Mouse (Mus musculus) C2C12 (cell line): Measurements from ENCODE around the gene Rgs9. TPM values are rescaled to one million over a fixed set of nuclear protein-coding genes. Genes with fewer than 3 reads are reported as not detected.

ENCODE experiments used
- H3K27me3 ChIP-seq: one replicate; pipeline ENCODE4 v1.6.1; 2011; ENCODE audit not compliant: control insufficient read depth, insufficient read depth, insufficient read length
- H3K36me3 ChIP-seq: one replicate; pipeline ENCODE4 v1.6.1; 2011; ENCODE audit not compliant: control insufficient read depth, insufficient read depth
- H3K4me3 ChIP-seq: one replicate; pipeline ENCODE4 v1.5.1; 2011; ENCODE audit warnings: mild to moderate bottlenecking, control low read depth; ENCODE audit not compliant: poor library complexity, insufficient read depth, severe bottlenecking
- H3K79me2 ChIP-seq: one replicate; pipeline ENCODE4 v1.6.1; 2011; ENCODE audit not compliant: control insufficient read depth, insufficient read depth
- H3K79me3 ChIP-seq: one replicate; pipeline ENCODE4 v1.6.1; 2011; ENCODE audit warnings: low read depth, control low read depth
- H3ac ChIP-seq: one replicate; pipeline ENCODE3; 2011; ENCODE audit warnings: low read depth; ENCODE audit not compliant: control insufficient read depth, insufficient read length
- CEBPB ChIP-seq: IDR thresholded peaks from one replicate; pipeline ENCODE4 v1.6.1; 2011; ENCODE audit warnings: low read depth, mild to moderate bottlenecking, control low read depth, moderate library complexity
- CTCF ChIP-seq: IDR thresholded peaks from one replicate; pipeline ENCODE4 v1.5.1; 2011; ENCODE audit not compliant: control insufficient read depth, insufficient read depth, insufficient read length
- FOSL1 ChIP-seq: IDR thresholded peaks from one replicate; pipeline ENCODE4 v1.8.0; 2011; ENCODE audit warnings: mild to moderate bottlenecking, low read length; ENCODE audit not compliant: poor library complexity, insufficient read depth, severe bottlenecking
- MAX ChIP-seq: IDR thresholded peaks from one replicate; pipeline ENCODE4 v1.6.1; 2011; ENCODE audit warnings: mild to moderate bottlenecking, control low read depth
- MYOD1 ChIP-seq: IDR thresholded peaks from one replicate; pipeline ENCODE4 v1.6.1; 2011; ENCODE audit warnings: low read depth; ENCODE audit not compliant: control insufficient read depth, insufficient read length
- MYOG ChIP-seq: IDR thresholded peaks from one replicate; pipeline ENCODE4 v1.6.1; 2011; ENCODE audit not compliant: control insufficient read depth, insufficient read length; ENCODE audit errors: extremely low read depth
- USF1 ChIP-seq: IDR thresholded peaks from one replicate; pipeline ENCODE4 v1.6.1; 2011; ENCODE audit warnings: low read depth, mild to moderate bottlenecking, control low read depth, moderate library complexity
- polyA plus RNA-seq: library from polyadenylated mRNA; unstranded; fragments of >200 nt; fragmentation: generic; extraction: Trizol; gene quantifications from one replicate; pipeline ENCODE4 v1.2.1, GENCODE M21; 2012; ENCODE audit warnings: missing spikeins

Rgs9 gene
- polyA plus RNA-seq, 1 experiment = 0.02 TPM

- Histone ChIP-seq H3K36me3 (no peaks in the 10 kb centered on the region), H3K27me3 (no peaks in the 10 kb centered on the region), H3K79me3 (no peaks in the 10 kb centered on the region), H3K79me2 (no peaks in the 10 kb centered on the region), H3ac (no peak overlapping the region), H3K4me3 (no peak overlapping the region)
- TF ChIP-seq FOSL1 (no peak), CEBPB (no peak), CTCF (no peak), MYOD1 (no peak), MYOG (no peak), MAX (no peak), USF1 (no peak)
Observed at GRCm38 (mm10) chr11:109188235-109188634, 109.7 kb downstream of the Rgs9 start.

GRCm38 (mm10) chr11:109187631-109188184, 110.2 kb downstream of the Rgs9 start:
- Histone ChIP-seq H3K27me3 (no peaks in the 10 kb centered on the region), H3K79me2 (no peaks in the 10 kb centered on the region), H3K79me3 (no peaks in the 10 kb centered on the region), H3K36me3 (no peaks in the 10 kb centered on the region), H3ac (no peak overlapping the region), H3K4me3 (no peak overlapping the region)
- TF ChIP-seq USF1 (no peak), CEBPB (no peak), MYOG (no peak), MYOD1 (no peak), FOSL1 (no peak), CTCF (no peak), MAX (no peak)

GRCm38 (mm10) chr11:109181118-109181517, 116.8 kb downstream of the Rgs9 start:
- Histone ChIP-seq H3K79me2 (no peaks in the 10 kb centered on the region), H3K79me3 (no peaks in the 10 kb centered on the region), H3K27me3 (no peaks in the 10 kb centered on the region), H3ac (no peak overlapping the region), H3K4me3 (no peak overlapping the region), H3K36me3 (no peaks in the 10 kb centered on the region)
- TF ChIP-seq CEBPB (no peak), MAX (no peak), MYOG (no peak), USF1 (no peak), FOSL1 (no peak), MYOD1 (no peak), CTCF (no peak)

- TF ChIP-seq MYOG (no peak), FOSL1 (no peak), MAX (no peak), MYOD1 (no peak), CTCF (no peak), USF1 (no peak), CEBPB (no peak)
- Histone ChIP-seq H3K36me3 (no peaks in the 10 kb centered on the region), H3K4me3 (no peak overlapping the region), H3ac (no peak overlapping the region), H3K79me2 (no peaks in the 10 kb centered on the region), H3K27me3 (no peaks in the 10 kb centered on the region), H3K79me3 (no peaks in the 10 kb centered on the region)
Observed at GRCm38 (mm10) chr11:109180290-109180689, 117.6 kb downstream of the Rgs9 start.

- TF ChIP-seq MAX (no peak), MYOG (no peak), USF1 (no peak), CEBPB (no peak), MYOD1 (no peak), FOSL1 (no peak), CTCF (no peak)
Observed at GRCm38 (mm10) chr11:109178788-109179518, 119.0 kb downstream of the Rgs9 start.

GRCm38 (mm10) chr11:109175376-109175969, 122.5 kb downstream of the Rgs9 start:
- no peaks in the 10 kb centered on the region for H3K36me3 ChIP-seq

More at GRCm38 (mm10) chr11:109178788-109179518, 119.0 kb downstream of the Rgs9 start:
- H3K4me3 ChIP-seq = no peak overlapping the region
- no peaks in the 10 kb centered on the region for H3K27me3 ChIP-seq
- H3K79me3 ChIP-seq = no peaks in the 10 kb centered on the region
- H3ac ChIP-seq = no peak overlapping the region
- H3K36me3 ChIP-seq = no peaks in the 10 kb centered on the region
- H3K79me2 ChIP-seq = no peaks in the 10 kb centered on the region

More at GRCm38 (mm10) chr11:109175376-109175969, 122.5 kb downstream of the Rgs9 start:
- no peaks in the 10 kb centered on the region for H3K27me3 ChIP-seq
- H3K4me3 ChIP-seq = no peak overlapping the region
- no peak for TF ChIP-seq FOSL1
- no peak for TF ChIP-seq CEBPB
- no peak for TF ChIP-seq CTCF
- TF ChIP-seq USF1 = no peak
- TF ChIP-seq MYOG = no peak
- TF ChIP-seq MAX = no peak
- TF ChIP-seq MYOD1 = no peak
- no peaks in the 10 kb centered on the region for H3K79me3 ChIP-seq
- no peak overlapping the region for H3ac ChIP-seq
- no peaks in the 10 kb centered on the region for H3K79me2 ChIP-seq
